Mouse (Mus musculus) frontal cortex, postnatal 25 days (tissue): ENCODE data around the gene Olfr658.

Experiments
- DNase-seq, 2 experiments: peaks; one replicate each; pipeline ENCODE4 v3.0.0; 2022; ENCODE audit warnings: low spot score in 2 of 2

Olfr658 gene

GRCm38 (mm10) chr7:104646841-104647482 lies at the start of gene Olfr658:
Gene Olfr658, minus strand, starts transcription at chr7:104647305.
- peak; percentile 7 to 10 for DNase-seq

DNA sequence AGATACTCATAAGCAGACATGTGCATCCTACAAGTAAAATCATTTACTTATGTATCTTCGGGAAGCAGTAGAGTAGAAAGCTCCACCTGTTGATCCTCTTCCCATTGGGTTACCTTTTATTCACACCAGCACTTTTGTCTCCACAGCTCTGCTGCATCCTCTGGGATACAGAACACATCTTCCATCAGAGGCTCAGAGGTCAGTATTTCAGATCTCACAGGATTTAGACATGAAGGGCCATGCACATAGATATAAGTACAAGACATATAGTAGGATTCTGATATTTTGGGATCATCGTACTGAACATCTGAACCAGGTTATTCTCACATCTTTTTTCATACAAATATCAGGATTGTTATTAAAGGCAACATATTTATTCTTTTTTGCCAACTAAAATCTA lies 39.1 kb upstream of the Olfr658 start, which contains the start of gene Olfr661:
Gene Olfr661, plus strand, starts transcription at position 301 of the 400 bp plus-strand sequence.
- DNase-seq, result no peak

- DNase-seq, result no peak
Measured at GRCm38 (mm10) chr7:104666453-104666852, 19.3 kb upstream of the Olfr658 start, which contains the start of gene Olfr659. Gene Olfr659, plus strand, starts transcription at chr7:104666753.

DNA sequence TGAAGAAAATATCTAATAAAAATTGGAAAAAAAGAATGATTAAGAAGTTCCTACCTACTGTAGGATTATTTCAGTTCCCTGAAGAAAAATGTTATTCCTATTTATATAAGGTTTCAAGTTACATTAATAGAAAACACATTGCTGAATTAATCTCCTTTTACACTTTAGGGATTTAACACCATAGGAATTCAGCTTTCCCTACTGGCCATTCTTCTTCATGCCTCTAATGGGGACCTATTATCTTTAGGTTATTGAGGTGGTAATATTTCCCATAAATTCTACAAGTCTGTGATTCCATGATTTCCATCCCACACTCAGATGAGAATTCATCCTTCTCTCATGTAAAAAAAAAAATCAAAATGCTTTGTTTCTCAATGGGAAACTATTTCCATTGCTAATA lies 22.6 kb downstream of the Olfr658 start, which contains the start of gene Olfr657:
Gene Olfr657, plus strand, starts transcription at position 301 of the 400 bp plus-strand sequence.
- no peak for DNase-seq

DNA sequence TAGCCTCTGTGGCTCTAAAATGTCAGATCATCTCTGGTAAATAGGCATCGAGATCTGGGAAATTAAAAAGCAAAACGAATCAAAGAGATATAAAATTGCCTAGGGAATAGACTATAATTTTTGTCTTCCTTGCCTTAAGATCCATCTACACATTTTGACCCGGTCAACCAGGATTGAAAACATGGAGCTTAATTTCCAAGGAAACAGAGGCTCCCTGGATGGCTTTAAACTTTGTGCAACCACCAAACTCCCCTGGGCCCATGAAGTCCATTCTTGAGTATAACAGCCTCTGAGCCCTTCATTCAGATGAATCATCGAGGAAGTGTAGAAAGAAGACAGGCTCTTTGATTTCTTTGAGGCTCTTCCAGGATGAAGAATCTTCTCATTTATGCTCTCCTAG lies 33.5 kb downstream of the Olfr658 start, which contains the start of gene Olfr656:
Gene Olfr656, plus strand, starts transcription at position 301 of the 400 bp plus-strand sequence.
- DNase-seq, result no peak

DNA sequence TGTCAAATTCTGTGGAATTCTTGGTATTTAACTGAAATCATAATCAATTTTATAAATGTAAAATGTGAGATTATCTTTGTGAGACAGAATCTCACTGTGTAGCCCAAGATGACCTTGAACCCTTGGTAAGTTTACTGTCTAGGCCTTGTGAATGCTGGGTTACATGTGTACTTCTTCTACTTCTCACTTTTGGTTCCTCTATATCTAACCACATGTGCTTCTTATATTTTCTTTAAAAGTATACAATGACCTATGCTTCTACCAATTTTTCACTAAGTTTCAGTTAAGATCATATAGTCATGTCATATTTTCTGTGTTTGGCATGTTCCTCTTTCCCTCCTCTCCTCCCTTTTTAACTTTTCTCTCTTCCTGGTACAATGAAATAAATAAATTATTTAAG lies 42.4 kb downstream of the Olfr658 start:
- DNase-seq, result no peak

GRCm38 (mm10) chr7:104603173-104603572 lies 43.9 kb downstream of the Olfr658 start:
- DNase-seq, result no peak

DNA sequence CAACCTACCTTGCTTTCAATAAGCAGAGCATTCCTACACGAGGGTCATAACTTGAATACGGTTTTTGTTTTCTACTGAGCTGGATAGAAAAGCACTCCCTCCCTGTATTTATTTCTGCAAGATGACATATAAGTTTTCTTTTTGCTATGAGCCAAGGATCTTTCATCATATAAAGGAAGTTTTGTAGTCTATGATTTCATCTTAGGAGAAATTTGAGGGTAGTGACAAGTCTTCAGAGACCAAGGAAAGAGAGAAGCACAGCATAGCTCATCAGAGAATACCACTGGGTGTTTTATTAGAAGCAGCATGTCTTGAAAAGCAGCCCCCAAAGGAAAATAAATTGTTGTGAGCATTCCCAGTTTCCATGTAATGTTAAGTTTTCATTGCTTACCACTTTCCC lies 45.4 kb downstream of the Olfr658 start, which contains the start of gene Olfr655:
Gene Olfr655, minus strand, starts transcription at position 101 of the 400 bp plus-strand sequence.
- no peak for DNase-seq
